Mouse (Mus musculus) gastrocnemius, postnatal 4 days (tissue): Measurements from ENCODE around the gene Pgbd5. TPM values are rescaled to one million over a fixed set of nuclear protein-coding genes. Genes with fewer than 3 reads are reported as not detected.

ENCODE experiments used
- DNase-seq, 2 experiments: peaks; one replicate each; pipeline ENCODE4 v3.0.0; 2021 to 2022; ENCODE audit warnings: low spot score in 2 of 2, mixed read lengths in 2 of 2
- total RNA-seq, 2 experiments: library from RNA; stranded (reverse); gene quantifications; 2 replicates each; pipeline ENCODE4 v1.2.3; 2021

Pgbd5 gene
- total RNA-seq, 2 experiments from 2014 or later: 2.0 to 2.5 TPM

- DNase-seq: peak; percentile 66 to 79
Measured at GRCm38 (mm10) chr8:124349663-124350062, 89.8 kb downstream of the Pgbd5 start.

GRCm38 (mm10) chr8:124348087-124348486 is 91.4 kb downstream of the Pgbd5 start:
- no peak for DNase-seq

GRCm38 (mm10) chr8:124346852-124347523 is 92.5 kb downstream of the Pgbd5 start:
- DNase-seq: peak; percentile 53 to 64

GRCm38 (mm10) chr8:124345098-124345497 is 94.4 kb downstream of the Pgbd5 start:
- DNase-seq: no peak

- no peak for DNase-seq
Measured at GRCm38 (mm10) chr8:124343991-124344390, 95.5 kb downstream of the Pgbd5 start.

GRCm38 (mm10) chr8:124343151-124343550 is 96.3 kb downstream of the Pgbd5 start:
- no peak for DNase-seq

- DNase-seq: no peak
Measured at GRCm38 (mm10) chr8:124340360-124341068, 98.9 kb downstream of the Pgbd5 start.

- no peak for DNase-seq
Measured at GRCm38 (mm10) chr8:124339742-124340141, 99.7 kb downstream of the Pgbd5 start.

- no peak for DNase-seq
Measured at GRCm38 (mm10) chr8:124336302-124336701, 103.2 kb downstream of the Pgbd5 start.

- DNase-seq: no peak
Measured at GRCm38 (mm10) chr8:124331706-124332105, 107.8 kb downstream of the Pgbd5 start.

GRCm38 (mm10) chr8:124331094-124331493 is 108.4 kb downstream of the Pgbd5 start:
- DNase-seq: no peak

- DNase-seq: no peak
Measured at GRCm38 (mm10) chr8:124330433-124330832, 109.0 kb downstream of the Pgbd5 start.

GRCm38 (mm10) chr8:124329690-124330089 is 109.8 kb downstream of the Pgbd5 start:
- DNase-seq: no peak

GRCm38 (mm10) chr8:124328259-124328658 is 111.2 kb downstream of the Pgbd5 start:
- DNase-seq: no peak

GRCm38 (mm10) chr8:124323356-124323755 is 116.1 kb downstream of the Pgbd5 start:
- DNase-seq: no peak

- DNase-seq: no peak
Measured at GRCm38 (mm10) chr8:124321227-124321840, 118.1 kb downstream of the Pgbd5 start.

- no peak for DNase-seq
Measured at GRCm38 (mm10) chr8:124319316-124319652, 120.2 kb downstream of the Pgbd5 start.

Other genes starting within 250 kb of the Pgbd5 start
- gene Galnt2, start 208.3 kb downstream of the Pgbd5 start, total RNA-seq: 10 to 100 TPM; 47.4 to 54.6 TPM
- gene Cog2, start 81.1 kb upstream of the Pgbd5 start, total RNA-seq: 10 to 100 TPM; 29.3 to 33.9 TPM
- 10 to 100 TPM; 28.5 to 37.1 TPM for gene Agt, start 130.0 kb upstream of the Pgbd5 start, total RNA-seq
- not detected for gene Capn9, start 136.5 kb upstream of the Pgbd5 start, total RNA-seq
- gene 2310022B05Rik, start 223.7 kb upstream of the Pgbd5 start, total RNA-seq: 10 to 100 TPM; 49.3 to 51.7 TPM